Mouse (Mus musculus) forebrain, embryonic 12.5 days (tissue): ENCODE measurements around the gene Dnajc22. TPM values are rescaled to one million over a fixed set of nuclear protein-coding genes. Genes with fewer than 3 reads are reported as not detected.

Experiments
- microRNA-seq: library from miRNA; unstranded; fragments of <30 nt; microRNA quantifications from one replicate; pipeline ENCODE4, GENCODE M21; 2017
- polyA plus RNA-seq: library from polyadenylated mRNA; unstranded; fragments of >200 nt; fragmentation: Nextera tagmentation; extraction: Ambion mirVana; gene quantifications from 2 replicates; pipeline ENCODE4 v1.2.1, GENCODE M21; 2016

The Dnajc22 gene
- polyA plus RNA-seq, 1 experiment from 2014 or later: 1.0 TPM

Small RNAs within 50 kb of the gene (microRNA-seq; reads per million reads assigned to microRNA genes)
- gene Mir6960: 1.7 reads per million

Other genes with a start within 250 kb of the Dnajc22 start
- gene Kmt2d, start 222.0 kb upstream of the Dnajc22 start, polyA plus RNA-seq: 12.5 and 12.7 TPM in 2 replicates
- 20.1 and 23.3 TPM in 2 replicates for gene Rhebl1, start 198.6 kb upstream of the Dnajc22 start, polyA plus RNA-seq
- gene Dhh, start 194.6 kb upstream of the Dnajc22 start, polyA plus RNA-seq: 0.45 and 0.51 TPM in 2 replicates
- gene Lmbr1l, start 174.9 kb upstream of the Dnajc22 start, polyA plus RNA-seq: 30.6 and 41.5 TPM in 2 replicates
- 1,790 and 1,867 TPM in 2 replicates for gene Tuba1b, start 158.6 kb upstream of the Dnajc22 start, polyA plus RNA-seq
- gene Gm49450, start 139.6 kb upstream of the Dnajc22 start, polyA plus RNA-seq: not detected in 2 replicates
- 7,386 and 7,785 TPM in 2 replicates for gene Tuba1a, start 139.5 kb upstream of the Dnajc22 start, polyA plus RNA-seq
- gene Tuba1c, start 63.3 kb upstream of the Dnajc22 start, polyA plus RNA-seq: 107 and 111 TPM in 2 replicates
- 0.73 and 1.4 TPM in 2 replicates for gene Prph, start 38.0 kb upstream of the Dnajc22 start, polyA plus RNA-seq
- gene Troap, start 18.6 kb upstream of the Dnajc22 start, polyA plus RNA-seq: 41.6 and 48.3 TPM in 2 replicates
- gene C1ql4, start 5.4 kb upstream of the Dnajc22 start, polyA plus RNA-seq: 0.44 and 1.3 TPM in 2 replicates
- 65.5 and 69.8 TPM in 2 replicates for gene Spats2, start 32.7 kb downstream of the Dnajc22 start, polyA plus RNA-seq
- gene Kcnh3, start 131.7 kb downstream of the Dnajc22 start, polyA plus RNA-seq: 0.60 and 0.83 TPM in 2 replicates
- 185 and 188 TPM in 2 replicates for gene Mcrs1, start 158.8 kb downstream of the Dnajc22 start, polyA plus RNA-seq
- gene Prpf40b, start 201.9 kb downstream of the Dnajc22 start, polyA plus RNA-seq: 86.9 and 88.2 TPM in 2 replicates
- gene Fam186b, start 202.7 kb downstream of the Dnajc22 start, polyA plus RNA-seq: 0.18 and 0.19 TPM in 2 replicates